Mouse (Mus musculus) heart, embryonic 14.5 days (tissue): ENCODE data around the gene Mpeg1. TPM values are rescaled to one million over a fixed set of nuclear protein-coding genes. Genes with fewer than 3 reads are reported as not detected.

Experiments used
- ATAC-seq: fragments of 200-750 bp; cut with Nextera tagmentation; 2 replicates; pipeline ENCODE4 v1.8.0; 2017; ENCODE audit warnings: low read depth, moderate TSS enrichment; ENCODE audit not compliant: insufficient number of reproducible peaks, insufficient read depth, low FRiP score
- H3K27ac ChIP-seq, 2 experiments: fragments of 200-500 bp in 1 of 2; fragments of 300-500 bp in 1 of 2; sonication (generic) in 1 of 2; replicated peaks in 1 of 2; 2 replicates each; pipeline ENCODE4 v1.5.1; 2012 to 2014; ENCODE audit warnings: low read depth in 2 of 2, low read length in 2 of 2, control low read depth in 1 of 2, mild to moderate bottlenecking in 1 of 2, mixed read lengths in 1 of 2; ENCODE audit not compliant: control insufficient read depth in 1 of 2, insufficient read depth in 1 of 2
- H3K27me3 ChIP-seq: fragments of 300-500 bp; sonication (generic); 2 replicates; pipeline ENCODE4 v1.6.1; 2014; ENCODE audit warnings: mild to moderate bottlenecking, low read length, control low read depth; ENCODE audit not compliant: control insufficient read depth, insufficient read depth
- H3K36me3 ChIP-seq: fragments of 300-500 bp; sonication (generic); 2 replicates; pipeline ENCODE4 v1.6.1; 2014; ENCODE audit warnings: mild to moderate bottlenecking, control low read depth, low read length, mixed read lengths; ENCODE audit not compliant: control insufficient read depth, insufficient read depth
- H3K4me1 ChIP-seq, 2 experiments: fragments of 200-500 bp in 1 of 2; fragments of 300-500 bp in 1 of 2; sonication (generic) in 1 of 2; 2 replicates each; pipeline ENCODE4 v1.6.1; 2012 to 2014; ENCODE audit warnings: low read length in 2 of 2, control low read depth in 1 of 2, mixed read lengths in 1 of 2; ENCODE audit not compliant: control insufficient read depth in 2 of 2, insufficient read depth in 2 of 2
- H3K4me2 ChIP-seq: fragments of 300-500 bp; sonication (generic); 2 replicates; pipeline ENCODE4 v1.6.1; 2014; ENCODE audit warnings: mild to moderate bottlenecking, low read length
- H3K4me3 ChIP-seq, 2 experiments: fragments of 200-500 bp in 1 of 2; fragments of 300-500 bp in 1 of 2; sonication (generic) in 1 of 2; 2 replicates each; pipeline ENCODE4 v1.5.1; 2012 to 2014; ENCODE audit warnings: low read length in 2 of 2, mild to moderate bottlenecking in 2 of 2, control low read depth in 1 of 2, low read depth in 1 of 2, moderate library complexity in 1 of 2; ENCODE audit not compliant: control insufficient read depth in 1 of 2, insufficient read depth in 1 of 2
- H3K9ac ChIP-seq: fragments of 300-500 bp; sonication (generic); 2 replicates; pipeline ENCODE4 v1.6.1; 2014; ENCODE audit warnings: mild to moderate bottlenecking, low read length
- H3K9me3 ChIP-seq: fragments of 300-500 bp; sonication (generic); 2 replicates; pipeline ENCODE4 v1.6.1; 2016; ENCODE audit warnings: low read length, control low read depth; ENCODE audit not compliant: control insufficient read depth
- WGBS: fragments of 180-500 bp; shearing (Covaris S2); extraction: QIAGEN DNeasy Blood & Tissue Kit; methylation state at CpG from one replicate; pipeline ENCODE4 v1.1.7; 2014; 5-methylcytosine and 5-hydroxymethylcytosine counted together
- polyA plus RNA-seq: library from polyadenylated mRNA; unstranded; fragments of >200 nt; fragmentation: Nextera tagmentation; extraction: Ambion mirVana; gene quantifications from 2 replicates; pipeline ENCODE4 v1.2.1, GENCODE M21; 2014

Gene Mpeg1
- polyA plus RNA-seq, 1 experiment from 2014 or later, result 0.95 TPM

DNA sequence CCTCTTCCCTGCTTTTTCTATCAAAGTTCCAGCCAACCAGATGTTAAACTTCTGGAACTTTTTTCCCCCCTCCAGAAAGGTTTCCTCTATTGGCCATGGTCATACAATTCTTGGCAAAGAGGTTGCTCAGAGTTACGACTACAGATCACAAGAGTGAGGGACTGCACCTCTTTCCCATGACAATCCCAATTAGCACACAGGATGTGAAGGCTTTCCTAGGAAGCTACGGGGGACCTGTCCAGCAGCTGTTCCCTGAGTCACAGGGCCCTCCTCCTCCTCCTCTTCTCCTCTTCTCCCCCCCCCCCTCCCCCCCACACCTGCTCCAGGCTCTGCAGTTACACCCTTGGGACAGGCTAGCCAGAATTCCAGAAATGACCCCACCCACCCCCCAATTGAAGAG is 38.9 kb downstream of the Mpeg1 start:
- Histone ChIP-seq H3K4me2 (no peak overlapping the region), H3K9me3 (no peaks in the 10 kb centered on the region), H3K4me1 (0 out of 4 replicates have a peak, but pooled peaks cover 0 to 5% of the 10 kb centered on the region in 2 experiments), H3K9ac (no peak overlapping the region), H3K4me3 (no peak overlapping the region), H3K36me3 (no peaks in the 10 kb centered on the region), H3K27ac (no peak overlapping the region), H3K27me3 (peaks cover 23% of the 10 kb centered on the region)
- 30% methylated on average over 2 of the region's 2 CpGs for WGBS
- ATAC-seq, result no peak

DNA sequence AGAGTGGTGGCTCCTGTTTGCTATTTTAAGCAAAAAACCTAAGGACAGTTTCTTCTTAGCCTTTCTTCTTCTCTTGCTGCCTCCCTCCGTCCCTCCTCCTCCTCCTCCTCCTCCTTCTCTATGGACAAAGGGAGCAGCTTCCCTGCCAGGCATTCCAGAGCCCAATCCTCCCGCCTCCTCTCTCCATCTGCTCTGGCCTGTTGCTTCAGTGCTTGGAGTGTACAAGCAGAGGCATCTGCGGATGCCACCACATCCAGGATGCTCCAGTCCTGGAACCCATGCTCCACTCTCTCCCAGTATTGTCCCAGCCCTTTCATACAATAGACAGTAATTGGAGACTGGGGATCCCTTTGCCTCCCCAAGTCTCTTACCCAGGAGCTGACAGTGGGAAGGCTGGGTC is 39.5 kb downstream of the Mpeg1 start:
- no peak overlapping the region for H3K27ac ChIP-seq
- H3K4me2 ChIP-seq, result peak overlapping the region; percentile 100
- ATAC-seq, result no peak
- H3K9me3 ChIP-seq, result no peaks in the 10 kb centered on the region
- no peaks in the 10 kb centered on the region for H3K36me3 ChIP-seq
- 0 out of 4 replicates have a peak, but pooled peaks cover 0 to 5% of the 10 kb centered on the region in 2 experiments for H3K4me1 ChIP-seq
- peak overlapping the region in 1 of 2 experiments; percentile 73; a peak in 1 of 4 replicates for H3K4me3 ChIP-seq
- no peak overlapping the region for H3K9ac ChIP-seq
- 26% methylated on average over 3 of the region's 3 CpGs for WGBS
- H3K27me3 ChIP-seq, result peaks cover 23% of the 10 kb centered on the region

DNA sequence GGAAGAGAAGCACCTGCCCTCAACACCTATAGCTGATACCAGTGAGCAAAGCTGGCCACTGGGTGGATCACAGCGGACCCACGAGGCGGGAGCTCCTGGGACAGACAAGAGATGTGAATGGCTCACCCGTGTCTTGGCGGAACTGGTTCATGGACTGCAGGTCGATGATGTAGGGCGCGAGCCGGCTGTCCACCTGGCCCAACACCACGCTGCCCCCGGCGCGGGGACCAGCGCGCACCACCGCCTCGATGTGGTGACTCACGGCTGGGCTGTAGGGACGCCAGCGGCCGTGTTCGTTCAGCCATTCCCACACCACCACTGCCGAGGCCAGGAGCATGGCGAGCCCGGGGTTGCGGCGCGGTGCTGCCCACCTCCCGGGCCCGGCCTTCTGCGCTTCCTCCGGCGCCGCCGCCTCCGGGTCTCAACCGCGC is 40.3 kb downstream of the Mpeg1 start:
- Histone ChIP-seq H3K27ac (peak overlapping the region in 1 of 2 experiments; percentile 44; a peak in 1 of 4 replicates), H3K27me3 (peaks cover 23% of the 10 kb centered on the region), H3K4me2 (peak overlapping the region; percentile 100), H3K36me3 (no peaks in the 10 kb centered on the region), H3K9ac (peak overlapping the region; percentile 77), H3K9me3 (no peaks in the 10 kb centered on the region), H3K4me3 (peak overlapping the region; percentile 53 to 73), H3K4me1 (0 out of 4 replicates have a peak, but pooled peaks cover 0 to 5% of the 10 kb centered on the region in 2 experiments)
- WGBS, result under 1% methylated on average over 37 of the region's 38 CpGs
- peak; percentile 61 for ATAC-seq

DNA sequence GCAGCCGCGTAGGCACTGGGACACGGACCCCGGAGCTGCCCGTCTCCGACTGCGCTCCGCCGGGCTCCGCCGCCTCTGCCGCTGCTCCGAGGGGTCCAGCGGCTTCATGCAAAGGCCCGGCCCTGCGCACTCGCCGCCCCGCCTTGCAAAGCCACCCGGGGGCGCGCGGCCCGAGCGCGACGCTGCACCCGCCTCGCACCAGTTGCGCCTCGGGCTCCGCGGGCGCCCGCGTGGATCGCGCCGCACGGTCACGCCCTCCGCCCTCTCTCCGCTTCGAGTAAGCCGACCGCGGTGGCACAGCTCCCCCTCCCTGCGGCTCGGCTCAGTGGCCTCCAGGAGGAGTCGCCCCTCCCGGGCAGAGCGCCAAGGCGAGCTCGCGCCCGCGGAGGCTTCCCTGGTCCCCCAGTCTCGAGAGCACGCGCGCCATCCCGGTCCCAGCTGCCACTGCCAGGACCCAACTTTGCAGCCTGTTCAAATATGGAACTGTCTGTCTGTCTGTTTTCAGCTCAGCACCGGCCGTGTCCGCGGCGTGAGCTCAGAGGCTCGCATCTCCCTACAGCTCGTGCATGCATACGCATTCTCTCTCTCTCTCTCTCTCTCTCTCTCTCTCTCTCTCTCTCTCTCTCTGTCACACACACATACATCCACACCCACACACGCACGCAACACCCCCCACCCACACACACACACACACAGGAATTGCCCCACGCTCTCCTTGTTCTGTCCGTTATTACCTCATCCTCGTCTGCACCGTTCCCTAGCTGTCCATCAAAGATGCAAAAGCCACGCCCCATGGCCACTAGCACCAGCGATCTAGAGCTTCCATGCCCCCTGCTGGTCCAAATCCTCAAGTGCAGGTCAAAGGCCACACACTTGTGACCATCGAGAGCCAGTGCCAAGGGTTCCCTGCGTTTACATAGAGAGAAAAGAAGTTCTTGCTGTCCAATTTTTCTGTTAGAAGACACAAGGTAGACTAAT is 41.1 kb downstream of the Mpeg1 start, which contains the start of gene Dtx4:
TSS of gene Dtx4 (minus strand) at position 85 of the 978 bp plus-strand sequence.
- Histone ChIP-seq H3K4me1 (0 out of 4 replicates have a peak, but pooled peaks cover 0 to 5% of the 10 kb centered on the region in 2 experiments), H3K4me2 (peak within 1 kb of the TSS; percentile 100), H3K4me3 (peak within 1 kb of the TSS; percentile 53 to 73), H3K9ac (peak within 1 kb of the TSS; percentile 77), H3K36me3 (no peaks in the 10 kb centered on the region), H3K27me3 (peaks cover 23% of the 10 kb centered on the region), H3K27ac (peak within 1 kb of the TSS; percentile 27 to 44; a peak in 3 of 4 replicates), H3K9me3 (no peaks in the 10 kb centered on the region)
- WGBS, result under 1% methylated on average over 73 of the region's 80 CpGs
- peak; percentile 87 for ATAC-seq

DNA sequence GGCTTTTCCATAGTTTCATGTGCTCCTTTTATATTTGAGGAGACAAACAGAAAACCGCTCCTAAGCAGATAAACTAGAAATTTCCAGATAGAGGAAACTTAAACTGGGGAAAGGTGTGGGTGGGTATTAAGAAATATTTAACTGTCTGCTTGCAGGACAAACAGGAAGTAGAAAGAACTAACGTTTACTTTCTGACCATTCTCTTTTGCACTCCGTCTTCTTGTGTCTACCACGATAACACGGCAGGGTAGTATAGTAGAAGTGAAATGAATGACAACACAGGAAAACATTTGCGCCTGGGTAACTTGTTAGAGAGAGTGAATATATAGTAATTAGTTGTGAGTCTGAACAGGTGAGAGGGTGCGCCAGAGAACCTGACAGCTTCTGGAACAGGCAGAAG is 42.2 kb downstream of the Mpeg1 start:
- Histone ChIP-seq H3K9me3 (no peaks in the 10 kb centered on the region), H3K9ac (no peak overlapping the region), H3K36me3 (no peaks in the 10 kb centered on the region), H3K4me3 (no peak overlapping the region), H3K27ac (no peak overlapping the region), H3K27me3 (peaks cover 23% of the 10 kb centered on the region), H3K4me1 (0 out of 4 replicates have a peak, but pooled peaks cover 0 to 5% of the 10 kb centered on the region in 2 experiments), H3K4me2 (no peak overlapping the region)
- WGBS, result 80% methylated on average over 7 of the region's 7 CpGs
- ATAC-seq, result no peak

DNA sequence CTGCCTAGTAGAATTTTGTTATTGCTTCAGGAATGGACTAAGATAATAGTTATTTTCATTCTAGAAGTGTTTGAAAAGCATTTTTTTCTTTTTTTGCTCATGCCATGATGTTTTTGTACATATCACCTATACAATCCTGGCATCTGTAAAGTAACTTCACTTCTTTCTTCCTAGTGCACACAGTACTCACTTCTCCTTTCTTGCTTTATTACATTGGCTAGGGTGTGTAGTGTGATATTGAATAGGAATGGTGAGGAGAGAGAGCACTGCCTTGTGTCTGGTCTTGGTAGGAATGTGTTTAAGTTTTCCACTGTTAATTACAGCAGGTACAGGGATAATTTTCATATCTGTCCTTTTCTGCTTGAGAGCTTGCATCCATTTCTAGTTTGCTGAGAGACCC is 54.0 kb downstream of the Mpeg1 start:
- Histone ChIP-seq H3K9ac (no peak overlapping the region), H3K4me1 (no peaks in the 10 kb centered on the region), H3K27me3 (no peaks in the 10 kb centered on the region), H3K4me3 (no peak overlapping the region), H3K4me2 (no peak overlapping the region), H3K36me3 (no peaks in the 10 kb centered on the region), H3K27ac (no peak overlapping the region), H3K9me3 (no peaks in the 10 kb centered on the region)
- no peak for ATAC-seq
